ENCODE assay signal across 8 mouse cellular contexts in the genomic region with DNA sequence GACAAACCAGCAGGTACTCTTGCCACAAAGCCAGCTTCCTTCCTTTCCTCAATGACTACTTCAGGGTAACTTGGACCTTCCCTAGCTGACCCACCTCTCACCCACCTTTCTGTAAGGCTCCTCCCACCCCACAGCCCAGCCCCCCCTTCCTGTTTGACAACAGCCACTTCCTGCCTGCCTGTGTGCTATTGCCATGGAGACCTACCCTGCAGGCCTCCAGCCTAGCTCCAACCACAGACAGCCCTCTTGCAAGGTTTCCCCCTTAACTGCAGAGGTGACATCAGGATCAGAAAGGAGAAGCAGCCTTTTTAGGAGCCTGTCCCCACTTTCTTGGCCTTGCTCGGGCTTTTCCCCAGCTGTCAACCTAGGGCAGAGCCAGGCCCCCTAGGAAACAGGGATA. TPM values are rescaled to one million over a fixed set of nuclear protein-coding genes. Genes with fewer than 3 reads are reported as not detected.
DNase-seq lines count a peak whose midpoint lies in the region; ATAC-seq and TF ChIP-seq lines count a peak whose summit lies in the region.

No protein-coding gene starts in this region.

- no peaks in the 10 kb centered on the region for H3K27me3 ChIP-seq in forebrain, embryonic 15.5 days

- ATAC-seq in forebrain, embryonic 15.5 days (replicated peaks), result no peak

- 81% methylated on average over 1 of the region's 1 CpGs for WGBS in forebrain, embryonic 15.5 days

- H3K4me3 ChIP-seq in cortical plate, adult 2 months (ENCODE audit: insufficient read depth, low read length), result no peak overlapping the region
- H3K4me3 ChIP-seq in forebrain, embryonic 15.5 days, result no peak overlapping the region

- H3K4me1 ChIP-seq in cortical plate, adult 2 months (ENCODE audit: control insufficient read depth, insufficient read depth, low read length), result peaks cover 17% of the 10 kb centered on the region
- peaks cover 7% of the 10 kb centered on the region for H3K4me1 ChIP-seq in forebrain, embryonic 15.5 days

- 0 out of 2 replicates have a peak, but pooled peaks cover 5% of the 10 kb centered on the region for H3K36me3 ChIP-seq in forebrain, embryonic 15.5 days

- intact Hi-C loops in gastrocnemius, postnatal 36 days (cut with DNase I), result no loop called here

- H3K27ac ChIP-seq in cortical plate, adult 2 months (ENCODE audit: insufficient read depth, low read length), result 0 out of 2 replicates have a peak overlapping the region, but pooled peaks have one; percentile 5
- H3K27ac ChIP-seq in forebrain, embryonic 15.5 days (replicated peaks), result no peak overlapping the region

- H3K9ac ChIP-seq in forebrain, embryonic 15.5 days (replicated peaks), result no peak overlapping the region

- peak; percentile 33 for DNase-seq in kidney, postnatal 10 days
- no peak for DNase-seq in kidney, adult 18-20 months
- DNase-seq in lung, postnatal 36 days, result peak; percentile 61
- peak; percentile 73 to 76 for DNase-seq in thymus, postnatal 10 days (ENCODE audit: low spot score in 2 of 2)
- no peak for DNase-seq in frontal cortex, postnatal 25 days (ENCODE audit: low spot score in 2 of 2)
- no peak for DNase-seq in gastrocnemius, postnatal 36 days

- no peaks in the 10 kb centered on the region for H3K9me3 ChIP-seq in forebrain, embryonic 15.5 days

- no peak overlapping the region for H3K4me2 ChIP-seq in forebrain, embryonic 15.5 days (replicated peaks)

- TF ChIP-seq CTCF in cortical plate, adult 2 months (IDR thresholded peaks at IDR 0.05; ENCODE audit: extremely low read depth, insufficient read depth, low read length), result no peak

- TF ChIP-seq POLR2A in cortical plate, adult 2 months (IDR thresholded peaks at IDR 0.05; ENCODE audit: extremely low read depth, insufficient read depth, low read length), result no peak

RNA-seq across cellular contexts. Expression of a gene that starts 8.7 kb away (rescaled TPM):
- 287 and 303 TPM in 2 replicates for polyA plus RNA-seq in cortical plate, adult 2 months (2012; rRNA removed)
- polyA plus RNA-seq in forebrain, embryonic 15.5 days (2015; fragmentation: Nextera tagmentation; extraction: Ambion mirVana), result 86.8 and 95.6 TPM in 2 replicates
- total RNA-seq in gastrocnemius, postnatal 36 days (2021), result 100 to 1,000 TPM; 170 to 172 TPM

RNA-seq across cellular contexts. Expression of a gene that starts 50.9 kb away (rescaled TPM):
- polyA plus RNA-seq in cortical plate, adult 2 months (2012; rRNA removed), result 22.9 and 26.7 TPM in 2 replicates
- polyA plus RNA-seq in forebrain, embryonic 15.5 days (2015; fragmentation: Nextera tagmentation; extraction: Ambion mirVana), result 15.7 and 16.9 TPM in 2 replicates
- 1 to 10 TPM; 4.9 to 7.3 TPM for total RNA-seq in gastrocnemius, postnatal 36 days (2021)

RNA-seq across cellular contexts. Expression of a gene that starts 51.2 kb away (rescaled TPM):
- 4.2 and 5.2 TPM in 2 replicates for polyA plus RNA-seq in cortical plate, adult 2 months (2012; rRNA removed)
- 0.27 and 0.28 TPM in 2 replicates for polyA plus RNA-seq in forebrain, embryonic 15.5 days (2015; fragmentation: Nextera tagmentation; extraction: Ambion mirVana)
- 10 to 100 TPM; 23.9 to 25.3 TPM for total RNA-seq in gastrocnemius, postnatal 36 days (2021)

Comparison
In these comparisons a context has a peak if more than half of its experiments do, and no peak if none do; other contexts are left out.
1. DNase-seq: peak in kidney, postnatal 10 days (single experiment), lung, postnatal 36 days (single experiment) and thymus, postnatal 10 days (2 of 2); none in kidney, adult 18-20 months (single experiment), frontal cortex, postnatal 25 days (0 of 2) and gastrocnemius, postnatal 36 days (0 of 2).